Mouse (Mus musculus) forebrain, embryonic 10.5 days (tissue): ENCODE data around the gene Sppl2a. TPM values are rescaled to one million over a fixed set of nuclear protein-coding genes. Genes with fewer than 3 reads are reported as not detected.

Experiments used
- DNase-seq: peaks from one replicate; pipeline ENCODE4 v3.0.0-alpha.2; 2017; ENCODE audit warnings: low spot score; ENCODE audit errors: extremely low spot score
- H3K27ac ChIP-seq: fragments of 300-500 bp; sonication (generic); 2 replicates; pipeline ENCODE4 v1.5.1; 2016; ENCODE audit warnings: mild to moderate bottlenecking
- H3K27me3 ChIP-seq: fragments of 300-500 bp; sonication (generic); 2 replicates; pipeline ENCODE4 v1.6.1; 2016; ENCODE audit warnings: mild to moderate bottlenecking; ENCODE audit not compliant: poor library complexity, severe bottlenecking
- H3K36me3 ChIP-seq: fragments of 300-500 bp; sonication (generic); replicated peaks from 2 replicates; pipeline ENCODE4 v1.6.1; 2016; ENCODE audit warnings: mild to moderate bottlenecking, moderate library complexity
- H3K4me1 ChIP-seq: fragments of 300-500 bp; sonication (generic); 2 replicates; pipeline ENCODE4 v1.6.1; 2016
- H3K4me3 ChIP-seq: fragments of 300-500 bp; sonication (generic); 2 replicates; pipeline ENCODE4 v1.5.1; 2016; ENCODE audit warnings: mild to moderate bottlenecking, moderate library complexity
- H3K9me3 ChIP-seq: fragments of 300-500 bp; sonication (generic); 2 replicates; pipeline ENCODE4 v1.6.1; 2016; ENCODE audit warnings: mild to moderate bottlenecking, moderate library complexity
- WGBS: fragments of 180-500 bp; shearing (Covaris S2); methylation state at CpG from one replicate; pipeline ENCODE4 v1.1.7; 2016; 5-methylcytosine and 5-hydroxymethylcytosine counted together
- polyA plus RNA-seq: library from polyadenylated mRNA; unstranded; fragments of >200 nt; fragmentation: Nextera tagmentation; extraction: Ambion mirVana; gene quantifications from 2 replicates; pipeline ENCODE4 v1.2.1, GENCODE M21; 2016

The Sppl2a gene
- polyA plus RNA-seq, 1 experiment from 2014 or later, result 34.9 TPM

DNA sequence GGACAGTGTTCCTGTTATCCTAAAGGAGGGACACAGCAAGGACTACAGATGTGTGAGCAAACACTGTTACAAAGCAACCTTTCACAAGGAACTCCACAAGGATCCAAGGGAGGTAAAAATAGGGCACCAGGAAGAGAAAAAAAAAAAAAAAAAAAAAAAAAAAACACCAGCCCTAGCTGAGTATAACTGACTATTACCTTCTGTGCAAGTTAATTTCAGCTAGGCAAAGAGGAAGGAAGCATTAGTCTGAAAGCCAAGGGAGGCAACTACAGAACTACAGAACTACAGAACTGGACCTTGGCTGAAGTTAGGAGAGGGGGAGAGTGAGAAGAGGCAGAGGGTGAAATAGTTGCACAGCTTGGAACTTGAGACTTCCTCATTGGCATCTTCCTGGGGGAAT, 886 bp upstream of the Sppl2a start:
- Histone ChIP-seq H3K27ac (no peak overlapping the region), H3K4me1 (peaks cover 18% of the 10 kb centered on the region), H3K9me3 (no peaks in the 10 kb centered on the region), H3K36me3 (no peaks in the 10 kb centered on the region), H3K27me3 (no peaks in the 10 kb centered on the region), H3K4me3 (0 out of 2 replicates have a peak overlapping the region, but pooled peaks have one; percentile 70)
- DNase-seq, result no peak

DNA sequence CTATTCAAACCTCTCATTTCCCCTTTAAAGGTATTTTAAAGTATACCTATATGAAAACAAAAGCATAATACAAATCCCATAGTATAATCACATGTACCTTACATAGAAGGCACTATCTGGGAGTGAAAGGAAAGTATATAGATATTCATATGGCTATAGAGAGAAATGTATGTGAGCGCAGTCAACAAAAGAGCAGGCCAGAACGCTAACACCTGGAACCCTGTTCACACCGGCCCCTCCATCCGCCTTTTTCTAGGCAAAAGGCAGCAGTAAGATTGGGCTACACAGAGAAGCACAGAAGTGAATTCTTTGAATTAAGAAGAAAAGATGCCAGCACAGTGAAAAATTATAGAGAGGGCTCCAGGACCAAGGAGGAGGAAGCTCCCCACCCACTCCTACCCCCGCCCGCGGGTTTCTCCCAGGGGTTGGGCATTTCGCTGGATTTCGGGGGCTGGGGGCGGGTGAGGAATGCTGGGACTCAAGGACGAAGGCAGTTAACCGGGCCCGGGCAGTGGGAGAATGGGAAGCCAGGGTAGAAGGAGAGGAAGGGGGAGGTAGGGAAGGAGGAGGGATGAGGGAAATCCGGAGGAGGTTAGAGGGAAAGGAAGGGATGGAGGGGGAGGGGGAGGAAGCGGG, 656 bp downstream of the Sppl2a start:
- Histone ChIP-seq H3K36me3 (peaks cover 3% of the 10 kb centered on the region), H3K4me1 (peaks cover 18% of the 10 kb centered on the region), H3K27ac (peak overlapping the region; percentile 95), H3K27me3 (no peaks in the 10 kb centered on the region), H3K4me3 (peak overlapping the region; percentile 70), H3K9me3 (no peaks in the 10 kb centered on the region)
- no peak for DNase-seq
- WGBS, result 1% methylated on average over 15 of the region's 15 CpGs

DNA sequence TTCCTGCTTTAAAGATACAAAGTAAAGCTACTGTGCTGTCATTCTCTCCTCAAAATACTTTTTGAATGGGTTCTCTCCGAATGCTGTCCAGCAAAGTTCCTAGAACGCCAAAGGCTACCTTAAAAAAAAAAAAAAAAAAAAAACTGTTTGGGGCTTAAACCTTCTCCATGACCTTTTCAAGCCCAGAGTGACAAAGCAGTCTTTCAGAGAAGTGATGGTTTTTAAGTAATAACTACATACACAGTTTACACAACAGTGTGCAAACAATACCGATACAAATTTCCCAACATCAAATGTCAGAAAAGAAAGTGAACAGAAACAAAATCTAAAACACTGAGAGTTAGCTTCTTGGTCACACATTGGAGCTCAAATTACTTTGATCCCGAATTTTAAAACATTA, 1.3 kb downstream of the Sppl2a start:
- no peak for DNase-seq
- H3K9me3 ChIP-seq, result no peaks in the 10 kb centered on the region
- peaks cover 18% of the 10 kb centered on the region for H3K4me1 ChIP-seq
- peaks cover 9% of the 10 kb centered on the region for H3K36me3 ChIP-seq
- WGBS, result 49% methylated on average over 4 of the region's 4 CpGs
- H3K4me3 ChIP-seq, result peak overlapping the region; percentile 70
- H3K27me3 ChIP-seq, result no peaks in the 10 kb centered on the region
- H3K27ac ChIP-seq, result no peak overlapping the region

DNA sequence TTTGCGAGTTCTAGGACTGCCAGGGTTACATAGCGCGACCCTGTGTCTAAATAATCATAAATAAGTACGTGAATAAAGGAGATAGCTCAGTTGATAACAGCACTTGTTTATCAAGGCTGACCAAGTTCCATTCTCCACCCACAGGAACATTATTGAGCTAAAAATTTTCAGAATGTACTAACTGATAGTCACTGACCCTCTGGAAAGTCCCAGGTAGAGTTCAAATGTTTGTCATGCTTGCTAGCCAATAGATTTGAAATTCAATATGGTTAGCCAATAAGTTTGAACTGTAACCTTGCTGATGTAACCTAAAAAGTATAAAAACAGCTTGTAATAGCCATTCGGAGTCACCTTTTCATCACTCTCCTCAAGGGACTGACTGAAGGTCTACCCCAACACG, 4.4 kb downstream of the Sppl2a start:
- peaks cover 34% of the 10 kb centered on the region for H3K36me3 ChIP-seq
- peaks cover 17% of the 10 kb centered on the region for H3K4me1 ChIP-seq
- WGBS, result 90% methylated on average over 6 of the region's 6 CpGs
- H3K27me3 ChIP-seq, result no peaks in the 10 kb centered on the region
- no peak overlapping the region for H3K27ac ChIP-seq
- no peak for DNase-seq
- no peaks in the 10 kb centered on the region for H3K9me3 ChIP-seq
- H3K4me3 ChIP-seq, result no peak overlapping the region

DNA sequence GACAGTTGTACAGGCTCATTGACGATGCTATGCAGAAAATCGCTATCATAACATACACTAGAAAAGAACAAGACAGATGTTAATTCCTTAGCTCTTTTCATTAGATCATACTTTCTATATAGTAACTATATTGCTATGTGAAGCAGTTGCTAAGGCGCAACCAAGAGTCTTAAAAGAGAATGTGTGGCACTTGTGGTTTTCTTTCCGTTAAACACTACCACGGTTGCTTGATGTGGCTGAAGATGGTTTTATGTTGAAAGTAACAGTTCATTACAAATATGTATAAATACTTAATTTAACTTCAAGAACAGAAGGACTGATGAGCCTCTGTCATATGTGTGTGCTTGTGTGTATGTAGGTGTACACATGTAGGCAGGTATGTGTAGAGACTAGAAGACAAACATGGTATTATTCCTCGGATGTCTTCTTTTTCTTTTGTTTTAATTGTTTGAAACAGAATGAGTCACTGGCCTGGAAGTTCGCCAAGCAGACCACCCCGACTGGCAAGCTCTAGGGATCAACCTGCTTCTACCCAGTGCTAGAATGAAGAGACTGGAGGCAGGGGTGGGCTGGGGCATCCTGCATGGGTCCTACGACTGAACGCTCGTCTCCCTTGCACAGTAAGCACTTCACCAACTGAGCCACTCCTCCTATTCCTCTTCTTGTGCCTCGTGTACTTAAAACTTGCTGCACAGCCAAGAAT, 12.5 kb downstream of the Sppl2a start:
- no peaks in the 10 kb centered on the region for H3K9me3 ChIP-seq
- no peak for DNase-seq
- H3K36me3 ChIP-seq, result peaks cover 61% of the 10 kb centered on the region
- H3K4me1 ChIP-seq, result no peaks in the 10 kb centered on the region
- WGBS, result 92% methylated on average over 12 of the region's 12 CpGs
- no peak overlapping the region for H3K27ac ChIP-seq
- no peak overlapping the region for H3K4me3 ChIP-seq
- no peaks in the 10 kb centered on the region for H3K27me3 ChIP-seq

DNA sequence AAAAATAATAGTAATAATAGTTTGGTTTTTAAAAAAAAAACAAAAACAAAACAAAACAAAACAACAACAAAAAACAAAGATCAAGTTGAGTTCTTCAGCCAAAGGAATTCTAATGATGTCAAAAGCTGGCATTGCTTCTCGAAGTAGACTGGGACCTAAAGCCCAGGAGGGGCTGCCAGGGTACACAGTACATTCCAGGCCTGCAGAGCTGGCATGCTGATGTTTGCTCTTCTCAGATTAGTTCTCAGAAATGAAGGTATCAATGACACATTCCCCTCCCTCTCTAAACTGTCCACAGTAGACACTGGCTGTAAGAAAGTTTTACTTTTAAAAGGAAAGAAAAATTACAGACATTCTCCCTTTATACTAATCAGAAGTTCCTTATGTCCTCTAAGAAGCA, 16.8 kb downstream of the Sppl2a start:
- Histone ChIP-seq H3K27me3 (no peaks in the 10 kb centered on the region), H3K4me3 (no peak overlapping the region), H3K36me3 (peaks cover 34% of the 10 kb centered on the region), H3K4me1 (no peaks in the 10 kb centered on the region), H3K27ac (no peak overlapping the region), H3K9me3 (no peaks in the 10 kb centered on the region)
- WGBS, result 91% methylated on average over 1 of the region's 1 CpGs
- no peak for DNase-seq

DNA sequence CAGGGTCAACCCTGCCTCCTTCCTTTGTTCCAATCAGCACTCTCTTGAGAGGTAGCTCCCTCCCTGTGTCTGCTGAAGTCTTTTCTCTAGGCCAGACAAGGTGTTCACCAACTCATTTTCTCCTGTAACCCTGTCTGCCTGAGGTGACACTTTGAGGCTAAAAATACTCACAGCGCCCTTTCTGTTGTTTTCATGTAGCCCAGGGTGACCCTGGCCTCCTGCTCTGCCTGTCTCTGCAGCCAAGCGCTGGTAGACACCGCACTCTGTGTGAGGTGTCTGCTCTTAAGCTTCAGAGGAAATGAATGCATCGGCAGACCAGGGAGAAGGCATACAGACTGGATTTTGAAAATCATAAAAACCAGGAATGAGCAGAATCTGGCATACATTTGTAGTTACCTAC, 18.9 kb downstream of the Sppl2a start:
- Histone ChIP-seq H3K27ac (no peak overlapping the region), H3K4me3 (no peak overlapping the region), H3K9me3 (no peaks in the 10 kb centered on the region), H3K27me3 (no peaks in the 10 kb centered on the region), H3K36me3 (peaks cover 17% of the 10 kb centered on the region), H3K4me1 (no peaks in the 10 kb centered on the region)
- WGBS, result 61% methylated on average over 4 of the region's 4 CpGs
- DNase-seq, result no peak

DNA sequence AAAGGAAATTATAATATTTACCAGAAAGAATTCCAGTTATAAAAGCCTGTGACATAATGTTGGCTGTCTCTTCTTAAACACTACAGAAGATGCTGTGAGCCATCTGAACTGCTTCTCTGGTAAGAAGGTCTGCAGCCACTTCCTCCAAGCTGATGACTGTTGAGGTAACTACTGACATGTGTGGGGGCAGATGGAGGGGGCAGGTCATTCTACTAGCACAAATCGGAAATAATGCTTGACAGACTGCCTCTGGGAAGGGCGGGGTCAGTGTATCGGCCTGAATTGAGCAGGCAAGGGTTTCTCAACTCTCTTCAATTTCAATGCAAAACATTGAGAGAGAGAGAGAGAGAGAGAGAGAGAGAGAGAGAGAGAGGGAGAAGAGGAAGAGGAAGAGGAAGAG, 28.9 kb downstream of the Sppl2a start:
- H3K27ac ChIP-seq, result no peak overlapping the region
- no peaks in the 10 kb centered on the region for H3K9me3 ChIP-seq
- H3K4me3 ChIP-seq, result no peak overlapping the region
- no peak for DNase-seq
- H3K27me3 ChIP-seq, result no peaks in the 10 kb centered on the region
- 75% methylated on average over 3 of the region's 3 CpGs for WGBS
- H3K4me1 ChIP-seq, result no peaks in the 10 kb centered on the region
- peaks cover 44% of the 10 kb centered on the region for H3K36me3 ChIP-seq

DNA sequence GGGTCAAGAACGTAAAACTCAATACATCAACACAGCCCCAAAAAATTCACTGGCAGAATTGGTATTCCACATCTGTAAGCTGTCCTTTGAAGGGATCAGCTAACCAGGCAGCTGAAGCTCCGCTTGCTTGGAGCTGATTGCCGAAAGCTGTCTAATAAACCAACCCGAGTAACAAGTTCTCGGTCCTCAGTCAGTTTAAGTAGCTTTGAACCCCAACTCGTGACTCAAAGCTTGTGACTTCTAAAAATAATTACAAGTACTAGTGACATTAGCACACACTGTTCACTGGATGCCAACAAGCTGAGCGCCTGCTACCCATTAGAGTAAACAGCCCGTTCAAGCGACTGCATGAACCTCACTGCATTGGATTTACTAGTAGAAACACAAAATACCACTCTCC, 35.5 kb downstream of the Sppl2a start:
- no peak for DNase-seq
- WGBS, result 92% methylated on average over 9 of the region's 9 CpGs
- Histone ChIP-seq H3K36me3 (peaks cover 32% of the 10 kb centered on the region), H3K4me3 (no peak overlapping the region), H3K4me1 (no peaks in the 10 kb centered on the region), H3K27me3 (no peaks in the 10 kb centered on the region), H3K9me3 (no peaks in the 10 kb centered on the region), H3K27ac (no peak overlapping the region)

DNA sequence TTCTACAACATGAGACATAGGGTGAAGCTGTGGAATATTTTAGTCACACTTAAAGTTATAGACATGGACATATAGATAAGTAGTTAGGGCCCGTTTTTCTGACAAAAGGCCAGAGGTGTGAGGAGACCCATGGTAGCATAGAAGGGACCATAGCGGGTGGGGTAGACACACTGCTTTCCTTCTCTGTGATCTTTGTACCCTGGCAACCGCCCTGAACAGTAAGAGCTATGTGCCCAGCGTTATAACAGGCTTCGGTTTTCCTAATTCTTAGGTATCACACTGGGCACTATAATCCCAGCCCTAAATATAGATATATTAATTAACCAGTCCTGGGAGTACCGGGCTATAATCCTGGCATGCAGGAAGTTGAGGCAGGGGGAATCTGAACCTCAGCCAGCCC, 36.1 kb downstream of the Sppl2a start:
- WGBS, result 90% methylated on average over 6 of the region's 6 CpGs
- no peaks in the 10 kb centered on the region for H3K4me1 ChIP-seq
- H3K27me3 ChIP-seq, result no peaks in the 10 kb centered on the region
- H3K36me3 ChIP-seq, result peaks cover 27% of the 10 kb centered on the region
- DNase-seq, result no peak
- H3K4me3 ChIP-seq, result no peak overlapping the region
- H3K27ac ChIP-seq, result no peak overlapping the region
- H3K9me3 ChIP-seq, result no peaks in the 10 kb centered on the region

DNA sequence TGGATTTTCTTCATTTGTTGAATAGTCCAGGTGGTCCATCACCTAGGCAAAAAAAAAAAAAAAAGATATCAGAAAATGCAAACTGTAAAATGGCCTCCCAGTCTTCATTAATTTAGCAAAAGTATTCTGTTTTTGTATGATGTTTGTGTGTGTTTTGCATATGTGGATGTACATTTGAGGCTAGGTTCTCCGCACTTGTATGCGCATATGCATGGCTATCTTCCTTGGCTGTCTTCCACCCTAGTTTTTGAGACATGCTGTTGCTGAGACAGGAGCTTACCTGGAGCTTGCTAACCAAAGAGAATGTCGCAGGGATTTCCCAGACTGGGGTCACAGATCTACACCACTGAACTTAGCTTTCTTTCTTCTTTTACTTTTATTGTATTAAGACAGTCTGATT, 38.8 kb downstream of the Sppl2a start:
- H3K27ac ChIP-seq, result no peak overlapping the region
- DNase-seq, result no peak
- H3K4me3 ChIP-seq, result no peak overlapping the region
- no peaks in the 10 kb centered on the region for H3K4me1 ChIP-seq
- H3K36me3 ChIP-seq, result peaks cover 7% of the 10 kb centered on the region; the same call in 1 of the 2 replicates
- no peaks in the 10 kb centered on the region for H3K9me3 ChIP-seq
- H3K27me3 ChIP-seq, result no peaks in the 10 kb centered on the region
- WGBS, result 97% methylated on average over 3 of the region's 3 CpGs

DNA sequence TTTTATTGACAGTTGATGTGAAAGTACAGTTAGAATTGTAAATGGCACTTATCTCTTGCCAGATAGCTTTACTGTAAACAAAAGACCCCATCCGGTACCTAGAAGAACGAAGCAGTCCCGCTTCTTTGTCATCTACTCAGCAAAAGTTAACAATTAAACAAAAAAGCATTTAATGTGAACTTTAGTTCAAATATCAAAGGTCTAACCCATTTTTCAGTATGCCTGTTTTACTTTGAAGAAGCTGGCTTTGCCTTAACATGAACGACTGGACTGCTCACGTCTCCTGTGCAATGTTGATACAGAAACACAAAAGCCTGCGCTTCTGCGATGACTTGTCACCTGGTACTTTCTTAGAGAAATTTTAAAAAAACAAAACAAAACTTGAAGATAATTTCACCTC, 40.7 kb downstream of the Sppl2a start:
- Histone ChIP-seq H3K27me3 (no peaks in the 10 kb centered on the region), H3K9me3 (no peaks in the 10 kb centered on the region), H3K27ac (no peak overlapping the region), H3K36me3 (peaks cover 4% of the 10 kb centered on the region; the same call in 1 of the 2 replicates), H3K4me3 (no peak overlapping the region), H3K4me1 (no peaks in the 10 kb centered on the region)
- DNase-seq, result no peak
- 97% methylated on average over 7 of the region's 7 CpGs for WGBS

DNA sequence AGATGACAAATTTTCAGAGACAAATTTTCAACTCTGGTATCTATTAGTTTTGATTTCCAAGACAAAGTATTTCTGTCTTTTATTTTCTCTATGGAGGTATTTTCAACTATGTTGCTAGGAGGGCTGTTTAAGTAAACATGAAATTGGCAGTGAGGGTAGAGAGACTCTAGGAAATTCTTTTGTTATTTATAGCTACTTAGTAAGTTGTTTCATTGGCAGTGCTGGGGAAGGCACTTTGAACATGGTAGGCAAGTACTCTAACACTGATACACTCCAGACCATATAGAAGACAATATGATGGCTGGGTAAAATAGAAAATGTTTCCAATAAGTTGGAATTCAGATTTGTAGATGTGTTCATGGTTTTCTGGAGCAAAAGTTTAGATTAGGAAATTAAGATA, 41.3 kb downstream of the Sppl2a start:
- no peaks in the 10 kb centered on the region for H3K9me3 ChIP-seq
- DNase-seq, result no peak
- no peaks in the 10 kb centered on the region for H3K4me1 ChIP-seq
- no peak overlapping the region for H3K4me3 ChIP-seq
- no peaks in the 10 kb centered on the region for H3K27me3 ChIP-seq
- H3K27ac ChIP-seq, result no peak overlapping the region
- H3K36me3 ChIP-seq, result peaks cover 4% of the 10 kb centered on the region; the same call in 1 of the 2 replicates
